Mouse (Mus musculus) megakaryocyte-erythroid progenitor cell, adult 5 weeks (primary cell): Measurements from ENCODE around the gene Slc17a1. TPM values are rescaled to one million over a fixed set of nuclear protein-coding genes. Genes with fewer than 3 reads are reported as not detected.

Source experiments
- polyA plus RNA-seq: library from polyadenylated mRNA; stranded (reverse); fragments of >175 nt; gene quantifications from 2 replicates; pipeline ENCODE4 v1.2.3, GENCODE M21; 2012

Gene Slc17a1
- polyA plus RNA-seq = not detected in 2 replicates

GRCm38 (mm10) chr13:23867405-23867804 is at the start of gene Slc17a1:
TSS of gene Slc17a1 (plus strand) at chr13:23867750.

GRCm38 (mm10) chr13:23839308-23839707 is 28.2 kb upstream of the Slc17a1 start, which contains the start of gene Slc17a3:
TSS of gene Slc17a3 (plus strand) at chr13:23839434.

GRCm38 (mm10) chr13:23914376-23915167 is 47.0 kb downstream of the Slc17a1 start, which contains the start of gene Slc17a4:
TSS of gene Slc17a4 (minus strand) at chr13:23915009.

GRCm38 (mm10) chr13:23933421-23934210 is 66.1 kb downstream of the Slc17a1 start, which contains the start of gene Hist1h2ba:
TSS of gene Hist1h2ba (minus strand) at chr13:23934156.

GRCm38 (mm10) chr13:23934211-23934520 is 66.6 kb downstream of the Slc17a1 start, which contains the start of gene Hist1h2aa:
TSS of gene Hist1h2aa (plus strand) at chr13:23934462.

Other genes with a start within 250 kb of the Slc17a1 start
- gene Hist1h2be, start 246.6 kb upstream of the Slc17a1 start, polyA plus RNA-seq = 0.79 and 1.1 TPM in 2 replicates
- 9.0 and 14.7 TPM in 2 replicates for gene Hist1h1e, start 245.2 kb upstream of the Slc17a1 start, polyA plus RNA-seq
- 7.2 TPM in 2 replicates for gene Hist1h2ac, start 183.8 kb upstream of the Slc17a1 start, polyA plus RNA-seq
- 66.3 and 70.6 TPM in 2 replicates for gene Hist1h2bc, start 183.6 kb upstream of the Slc17a1 start, polyA plus RNA-seq
- 0.27 TPM in 1 of 2 replicates, not detected in the other for gene Hist1h1t, start 171.9 kb upstream of the Slc17a1 start, polyA plus RNA-seq
- gene Hist1h4c, start 169.3 kb upstream of the Slc17a1 start, polyA plus RNA-seq = 4.5 and 10.6 TPM in 2 replicates
- 8.0 and 15.2 TPM in 2 replicates for gene Hfe, start 156.9 kb upstream of the Slc17a1 start, polyA plus RNA-seq
- gene Hist1h1c, start 128.9 kb upstream of the Slc17a1 start, polyA plus RNA-seq = 100 and 116 TPM in 2 replicates
- gene Hist1h3c, start 122.1 kb upstream of the Slc17a1 start, polyA plus RNA-seq = 20.1 and 23.0 TPM in 2 replicates
- 11.2 and 22.3 TPM in 2 replicates for gene Hist1h2bb, start 121.0 kb upstream of the Slc17a1 start, polyA plus RNA-seq
- 17.6 and 35.4 TPM in 2 replicates for gene Hist1h2ab, start 116.6 kb upstream of the Slc17a1 start, polyA plus RNA-seq
- 9.2 and 14.4 TPM in 2 replicates for gene Hist1h3b, start 115.5 kb upstream of the Slc17a1 start, polyA plus RNA-seq
- 13.8 and 16.1 TPM in 2 replicates for gene Hist1h4b, start 110.7 kb upstream of the Slc17a1 start, polyA plus RNA-seq
- 16.8 and 23.1 TPM in 2 replicates for gene Hist1h4a, start 106.5 kb upstream of the Slc17a1 start, polyA plus RNA-seq
- gene Hist1h3a, start 105.4 kb upstream of the Slc17a1 start, polyA plus RNA-seq = 21.7 and 27.6 TPM in 2 replicates
- gene Hist1h1a, start 104.1 kb upstream of the Slc17a1 start, polyA plus RNA-seq = 1.2 and 3.7 TPM in 2 replicates
- gene Trim38, start 97.8 kb upstream of the Slc17a1 start, polyA plus RNA-seq = 0.08 TPM in 1 of 2 replicates, not detected in the other
- not detected in 2 replicates for gene Slc17a2, start 60.8 kb upstream of the Slc17a1 start, polyA plus RNA-seq
- not detected in 2 replicates for gene Slc17a3, start 28.3 kb upstream of the Slc17a1 start, polyA plus RNA-seq
- gene Slc17a4, start 47.3 kb downstream of the Slc17a1 start, polyA plus RNA-seq = 0.01 TPM in 1 of 2 replicates, not detected in the other
- gene Hist1h2ba, start 66.4 kb downstream of the Slc17a1 start, polyA plus RNA-seq = not detected in 2 replicates
- not detected in 2 replicates for gene Hist1h2aa, start 66.7 kb downstream of the Slc17a1 start, polyA plus RNA-seq
- not detected in 2 replicates for gene Scgn, start 123.5 kb downstream of the Slc17a1 start, polyA plus RNA-seq